Mouse (Mus musculus): ENCODE data around the gene Taok2.
A peak's percentile ranks its signal among the peaks of the same experiment; 100 is the strongest.
"Not testable (repeated sequence)": the region's sequence is repeated elsewhere in the genome, so short reads cannot be mapped to it uniquely, and the experiment has no call there.

The Taok2 gene

DNA sequence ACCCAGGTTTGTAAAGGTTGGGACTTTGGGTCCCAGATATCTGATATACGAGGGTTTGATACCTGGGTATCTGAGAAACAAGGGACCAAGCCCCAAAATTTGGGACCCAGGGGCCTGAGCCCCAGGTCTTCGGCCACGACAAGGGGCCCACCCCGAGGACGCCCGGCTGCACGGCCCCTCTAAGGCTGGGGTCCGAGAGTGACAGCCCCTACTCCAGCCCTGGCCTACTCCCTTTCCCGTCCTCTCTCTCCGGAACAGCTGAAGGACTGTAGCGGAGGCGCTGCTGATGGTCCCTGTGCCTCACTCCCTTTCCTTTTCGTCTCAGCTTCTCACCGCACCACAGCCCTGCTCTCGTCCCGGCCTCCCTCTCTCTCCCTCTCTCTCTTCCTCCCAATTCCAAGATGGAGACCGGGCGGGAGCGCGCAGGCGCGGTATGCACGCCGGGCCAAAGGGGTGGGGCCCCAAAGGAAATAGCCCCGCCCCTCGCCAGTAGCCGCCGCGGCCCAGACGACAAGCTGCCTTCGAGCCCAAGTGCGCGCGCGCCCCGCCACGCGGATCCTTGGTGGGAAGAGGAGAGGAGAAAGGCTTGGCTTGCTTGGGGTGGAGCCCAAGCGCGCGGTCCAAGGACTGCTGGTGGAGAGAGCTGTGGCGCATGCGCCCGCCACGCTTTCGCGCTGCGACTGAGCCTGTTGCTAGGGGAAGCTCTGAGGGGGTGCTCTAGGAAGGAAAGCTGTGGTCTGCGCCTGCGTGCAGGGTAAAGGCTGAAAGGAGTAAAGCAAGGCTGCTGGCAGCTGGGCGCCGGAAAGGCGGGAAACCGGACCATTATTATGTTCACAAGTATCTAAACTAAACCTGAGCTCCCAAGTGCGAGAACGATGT, at the start of gene Taok2:
Gene Taok2 (minus strand): TSS at position 418 of the 879 bp plus-strand sequence.
- peak; percentile 93 to 96 for DNase-seq

DNA sequence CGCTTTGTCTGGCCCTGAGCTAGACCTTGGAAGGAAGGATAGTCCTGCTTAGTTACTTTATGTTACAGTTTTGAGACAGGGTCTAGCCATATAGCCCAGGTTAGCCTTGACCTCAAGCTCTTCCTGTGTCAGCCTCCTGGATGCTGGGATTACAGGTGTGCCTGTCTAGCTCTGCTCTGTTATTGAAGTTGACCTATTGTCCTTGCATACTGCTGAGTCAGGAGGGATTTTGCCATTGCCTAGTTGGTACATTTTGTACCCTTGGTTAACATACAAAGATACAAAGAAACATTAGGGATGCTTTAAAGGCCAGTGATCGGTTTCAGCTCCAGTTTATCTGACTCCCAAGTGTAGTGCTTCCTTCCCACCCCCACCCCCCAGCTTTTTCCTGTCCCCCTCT, 48.1 kb upstream of the Taok2 start:
- no peak for DNase-seq

DNA sequence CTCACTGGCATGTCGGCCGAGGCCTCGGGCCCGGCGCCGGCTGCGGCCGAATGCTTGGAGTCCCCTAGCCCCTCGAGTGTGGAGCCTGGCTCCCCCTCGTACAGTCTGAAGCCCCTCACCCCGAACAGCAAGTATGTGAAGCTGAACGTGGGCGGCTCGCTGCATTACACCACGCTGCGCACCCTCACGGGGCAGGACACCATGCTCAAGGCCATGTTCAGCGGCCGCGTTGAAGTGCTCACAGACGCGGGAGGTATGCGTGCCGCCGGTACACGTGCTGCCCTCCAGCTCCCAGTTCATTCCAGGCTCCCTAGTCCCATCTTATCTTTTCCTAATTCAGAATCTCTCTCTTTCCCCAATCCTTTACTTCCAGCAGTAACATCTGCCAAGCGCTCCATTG, 44.5 kb upstream of the Taok2 start:
- DNase-seq: no peak

DNA sequence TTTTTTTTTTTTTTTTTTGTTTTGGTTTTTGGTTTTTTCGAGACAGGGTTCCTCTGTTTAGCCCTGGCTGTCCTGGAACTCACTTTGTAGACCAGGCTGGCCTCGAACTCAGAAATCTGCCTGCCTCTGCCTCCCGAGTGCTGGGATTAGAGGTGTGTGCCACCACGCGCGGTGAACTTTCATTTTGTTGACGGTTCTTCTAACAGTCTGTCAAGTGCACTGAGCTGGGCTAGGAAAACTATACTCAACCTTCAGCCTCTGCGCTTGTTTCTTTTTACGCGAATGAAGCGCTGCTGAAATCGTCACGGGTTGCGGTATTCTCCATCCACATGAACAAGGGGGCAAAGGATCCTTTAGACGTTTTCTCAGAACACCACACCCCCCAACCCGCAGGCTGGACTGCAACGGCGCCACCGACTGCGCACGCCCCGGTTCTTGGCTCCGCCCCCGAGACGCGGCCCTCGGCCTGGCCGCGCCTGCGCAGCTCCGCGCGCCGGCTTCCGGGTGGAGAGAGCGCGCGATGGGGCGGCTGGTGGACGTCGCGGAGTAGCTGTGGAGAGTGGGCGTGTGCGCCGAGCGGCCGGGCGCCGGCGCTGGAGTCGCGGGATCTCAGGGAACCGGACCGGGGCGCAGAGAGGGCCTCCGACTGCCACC, 44.0 kb upstream of the Taok2 start, which contains the start of gene Kctd13:
Gene Kctd13 (plus strand): TSS at position 496 of the 654 bp plus-strand sequence.
- DNase-seq: peak; percentile 96 to 97

DNA sequence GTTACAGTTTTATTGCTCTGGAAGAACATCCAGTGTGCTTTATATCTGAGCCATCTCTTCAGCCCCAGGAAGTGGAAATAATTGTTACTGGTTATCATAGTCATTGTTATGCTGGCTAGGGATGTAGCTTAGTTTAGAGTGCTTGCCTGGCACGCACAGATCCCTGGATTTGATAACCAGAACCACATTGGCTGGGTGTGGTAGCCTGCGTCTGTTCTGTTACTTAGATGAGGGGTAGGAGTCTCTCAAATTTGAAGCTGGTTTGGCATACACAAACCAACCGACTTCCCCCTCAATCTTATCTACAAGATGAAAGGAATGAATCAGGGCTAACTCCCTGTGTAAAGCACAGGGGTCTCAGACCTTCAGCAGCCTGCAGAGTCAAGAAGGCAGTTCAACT, 41.8 kb upstream of the Taok2 start:
- no peak for DNase-seq

DNA sequence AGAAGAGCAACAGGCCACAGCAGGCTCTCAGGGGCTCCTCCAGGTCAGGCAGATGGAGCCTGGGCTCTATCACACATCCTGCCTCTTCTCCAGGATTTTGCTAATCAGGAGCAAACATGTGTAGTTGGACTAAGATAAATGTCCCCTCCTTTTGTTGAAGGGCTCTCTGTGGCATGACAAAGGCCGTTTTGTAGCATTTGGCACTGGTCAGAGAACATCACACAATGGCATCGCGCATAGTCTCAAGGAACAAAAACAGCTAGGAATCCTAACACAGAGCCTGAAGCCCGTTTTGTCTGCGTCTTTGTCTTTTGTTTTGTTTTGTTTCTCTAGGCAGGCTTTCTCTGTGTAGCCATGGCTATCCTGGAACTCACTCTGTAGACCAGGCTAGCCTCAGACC, 39.5 kb upstream of the Taok2 start:
- no peak for DNase-seq

DNA sequence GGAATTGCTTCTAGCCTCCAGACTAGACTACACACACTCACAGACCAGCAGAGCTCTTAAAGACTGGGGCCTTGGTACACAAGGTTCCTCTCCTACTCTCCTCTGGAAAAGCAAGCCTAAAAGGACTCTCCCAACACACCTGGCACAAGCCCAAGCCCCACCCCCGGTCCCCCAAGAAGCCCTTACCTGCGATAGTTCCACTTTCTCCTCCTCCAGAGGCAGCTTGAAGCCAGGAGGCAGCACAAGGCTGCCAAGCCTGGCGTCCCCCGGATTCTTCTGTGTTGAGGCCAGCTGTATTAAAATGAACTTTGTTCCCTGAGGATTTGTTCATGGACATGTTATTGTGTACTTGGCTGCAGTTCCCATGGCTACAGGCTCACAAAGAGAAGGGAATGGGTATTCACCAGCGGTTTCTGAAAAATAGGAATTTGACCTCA, 38.1 kb upstream of the Taok2 start, which contains the start of gene Tmem219:
Gene Tmem219 (minus strand): TSS at position 294 of the 437 bp plus-strand sequence.
- DNase-seq: no peak

DNA sequence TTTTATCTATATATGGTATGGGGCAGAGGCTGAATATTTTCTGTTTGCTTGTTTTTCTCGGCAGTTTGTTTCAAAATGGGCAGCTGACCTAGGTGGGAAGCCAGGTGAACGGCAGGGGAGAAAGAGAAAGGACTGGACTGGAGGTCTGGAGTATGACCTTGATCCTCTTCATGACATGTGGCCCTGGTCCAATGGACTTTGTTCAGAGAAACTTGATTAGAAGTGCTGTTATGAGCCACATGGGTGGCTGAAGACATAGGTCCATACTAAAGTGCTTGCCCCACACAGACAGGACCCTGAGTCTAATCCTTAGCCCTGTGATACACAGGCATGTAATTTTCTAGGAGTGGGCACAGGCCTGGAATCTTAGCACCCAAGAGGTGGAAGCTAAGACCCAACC, 37.1 kb upstream of the Taok2 start:
- DNase-seq: no peak

DNA sequence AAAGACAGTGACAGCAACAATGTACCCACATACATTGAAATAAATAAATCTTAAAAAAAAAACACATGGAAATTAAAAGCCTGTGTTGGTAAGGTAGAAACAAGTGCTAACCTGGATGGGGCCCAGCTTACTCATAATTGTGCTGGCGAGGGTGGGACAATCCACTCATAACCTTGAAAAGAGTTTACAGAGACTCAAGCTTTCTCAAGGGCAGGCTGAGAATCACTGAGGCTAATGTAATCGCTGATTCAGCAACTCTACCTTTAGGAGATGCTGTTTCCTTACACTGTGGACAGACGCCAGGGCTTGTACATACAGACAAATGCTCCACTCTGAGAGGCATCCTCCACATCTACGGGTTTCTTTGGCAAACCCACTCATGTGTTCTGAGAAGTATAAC, 35.5 kb upstream of the Taok2 start:
- DNase-seq: no peak

DNA sequence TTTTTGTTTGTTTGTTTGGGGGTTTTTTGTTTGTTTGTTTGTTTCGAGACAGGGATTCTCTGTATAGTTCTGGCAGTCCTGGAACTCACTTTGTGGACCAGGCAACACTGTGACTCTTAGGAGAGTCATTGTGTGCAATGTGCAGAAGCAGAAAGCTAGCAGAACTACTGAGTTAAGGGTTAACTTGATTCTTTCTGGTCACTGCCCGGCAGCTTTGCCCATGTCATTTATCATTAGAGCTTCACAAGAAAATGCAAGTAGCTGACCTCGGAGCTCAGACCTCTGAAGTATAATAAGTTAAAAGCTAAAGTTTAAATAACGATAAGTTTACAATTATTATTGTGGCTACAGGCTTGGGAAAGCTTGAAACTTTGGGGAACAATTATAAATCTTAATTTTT, 33.9 kb upstream of the Taok2 start:
- DNase-seq: not testable (repeated sequence)

DNA sequence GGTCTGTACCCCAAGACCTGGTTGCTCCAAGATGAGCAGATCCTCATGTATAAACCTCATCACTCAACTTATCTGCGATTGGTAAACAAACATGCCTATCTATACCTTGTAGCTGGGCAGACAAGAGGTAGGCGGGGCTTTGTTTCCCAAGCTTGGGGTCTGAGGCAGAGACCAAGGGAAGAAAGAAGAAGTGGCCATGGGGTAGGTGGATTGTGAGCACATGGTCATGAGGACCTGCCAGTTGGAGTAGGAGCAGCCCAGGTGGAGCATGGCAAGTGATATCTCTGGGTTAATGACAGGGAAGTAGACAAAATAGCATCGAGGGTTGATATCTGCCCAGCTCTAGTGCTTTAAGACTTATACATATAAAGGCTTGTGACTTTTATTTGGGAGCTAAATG, 30.3 kb upstream of the Taok2 start:
- no peak for DNase-seq

DNA sequence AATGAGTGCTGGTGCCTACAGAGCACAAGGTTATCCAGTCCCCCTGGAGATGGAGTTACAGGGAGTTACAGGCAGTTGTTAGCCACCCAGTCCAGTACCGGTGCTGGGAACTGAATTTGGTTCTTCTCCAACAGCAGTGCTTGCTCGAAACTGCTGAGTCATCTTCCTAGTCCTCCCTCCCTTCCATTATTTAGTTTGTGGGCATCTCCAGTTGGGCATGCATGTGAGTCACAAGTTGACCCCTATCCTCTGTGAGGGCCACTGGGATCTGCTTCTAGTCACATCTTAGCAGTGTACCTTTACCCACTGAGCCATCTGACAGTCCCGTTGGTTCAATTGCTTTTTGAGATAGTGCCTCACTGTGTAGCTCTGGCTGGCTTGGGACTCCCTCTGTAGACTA, 21.1 kb upstream of the Taok2 start:
- no peak for DNase-seq

DNA sequence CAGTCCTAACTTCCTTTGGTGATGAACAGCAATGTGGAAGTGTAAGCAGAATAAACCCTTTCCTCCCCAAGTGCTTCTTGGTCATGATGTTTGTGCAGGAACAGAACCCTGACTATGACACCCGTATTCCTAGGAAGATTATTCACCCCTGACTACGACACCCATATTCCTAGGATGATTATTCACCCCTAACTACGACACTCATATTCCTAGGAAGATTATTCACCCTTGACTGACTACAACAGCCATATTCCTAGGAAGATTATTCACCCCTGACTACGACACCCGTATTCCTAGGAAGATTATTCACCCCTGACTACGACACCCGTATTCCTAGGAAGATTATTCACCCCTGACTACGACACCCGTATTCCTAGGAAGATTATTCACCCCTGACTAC, 15.3 kb upstream of the Taok2 start:
- DNase-seq: not testable (repeated sequence)

DNA sequence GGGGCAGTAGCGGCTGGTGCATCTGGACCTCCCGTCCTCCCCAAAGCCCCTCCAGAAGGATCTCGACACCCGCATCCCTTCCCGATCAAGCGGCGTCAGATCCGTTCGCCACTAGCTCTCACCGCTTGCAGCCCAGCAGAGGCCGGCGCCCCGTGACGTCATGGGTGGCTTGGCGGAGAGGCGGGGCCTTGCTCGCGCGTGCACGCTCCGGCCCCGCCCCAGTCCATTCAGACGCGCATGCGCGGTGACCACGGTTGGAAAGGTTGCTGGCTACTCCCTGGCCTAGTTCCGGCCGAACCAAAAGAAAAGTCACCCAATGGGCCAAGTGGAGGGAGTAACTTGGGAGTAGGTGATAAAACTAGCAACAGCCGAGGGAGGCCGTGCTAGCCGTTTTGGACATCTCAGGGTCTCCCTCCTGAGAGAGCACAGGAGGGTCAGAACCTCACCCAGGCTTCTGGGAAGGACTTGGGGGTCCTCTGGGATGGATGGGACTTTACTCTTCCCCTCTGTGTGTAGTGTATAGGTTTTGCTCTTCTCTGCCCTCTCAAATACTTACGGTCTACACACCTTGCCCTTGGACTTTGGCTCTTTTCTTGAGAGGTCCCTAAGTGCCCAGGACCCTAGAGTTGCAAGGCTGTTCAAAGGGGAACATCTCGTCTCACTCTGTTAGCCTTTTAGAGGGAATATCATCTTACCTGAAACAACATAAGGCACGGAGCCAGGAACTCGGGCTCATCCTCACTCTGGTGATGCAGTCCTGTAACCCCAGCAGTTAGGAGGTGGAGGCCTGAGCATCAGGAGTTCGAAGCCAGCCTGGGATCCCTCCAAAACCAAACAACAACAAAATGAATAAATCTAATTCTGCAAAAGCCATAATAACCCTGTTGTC, 13.8 kb upstream of the Taok2 start:
- DNase-seq: peak; percentile 94 to 96

DNA sequence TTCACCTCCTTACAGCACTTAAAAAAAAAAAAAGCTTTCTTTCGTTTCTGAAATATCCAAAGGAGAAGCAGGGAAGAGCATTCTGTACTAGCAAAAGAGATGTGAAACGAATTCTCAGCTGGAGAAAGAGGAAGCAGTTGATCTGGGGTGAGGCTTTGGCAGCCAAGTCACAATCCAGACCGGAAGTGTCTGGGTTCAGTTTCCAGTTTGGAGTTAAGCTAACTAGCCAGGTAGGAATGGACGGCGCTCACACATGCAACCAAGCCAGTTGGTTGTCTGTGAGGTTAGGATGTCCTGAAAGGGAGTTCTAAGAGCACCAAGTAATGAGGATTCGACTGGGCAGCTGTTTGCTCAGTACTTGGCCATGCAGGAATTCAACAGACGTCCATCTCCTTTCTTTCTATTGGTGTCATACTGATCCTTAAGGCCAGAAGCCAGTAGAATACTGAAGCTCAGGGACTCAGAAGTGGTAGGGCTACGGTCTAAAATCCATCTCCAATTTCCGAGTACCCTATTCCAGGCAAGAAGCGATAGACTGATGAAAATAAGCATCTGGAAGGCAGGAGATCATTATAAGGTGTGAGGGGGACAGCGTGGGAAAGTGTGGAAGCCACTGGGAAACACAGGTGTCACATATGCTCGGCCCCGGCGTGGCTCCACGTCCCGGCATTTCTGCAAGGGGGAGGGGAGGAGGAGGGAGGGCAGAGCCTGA, 13.0 kb upstream of the Taok2 start:
- DNase-seq: peak; percentile 44 to 50

DNA sequence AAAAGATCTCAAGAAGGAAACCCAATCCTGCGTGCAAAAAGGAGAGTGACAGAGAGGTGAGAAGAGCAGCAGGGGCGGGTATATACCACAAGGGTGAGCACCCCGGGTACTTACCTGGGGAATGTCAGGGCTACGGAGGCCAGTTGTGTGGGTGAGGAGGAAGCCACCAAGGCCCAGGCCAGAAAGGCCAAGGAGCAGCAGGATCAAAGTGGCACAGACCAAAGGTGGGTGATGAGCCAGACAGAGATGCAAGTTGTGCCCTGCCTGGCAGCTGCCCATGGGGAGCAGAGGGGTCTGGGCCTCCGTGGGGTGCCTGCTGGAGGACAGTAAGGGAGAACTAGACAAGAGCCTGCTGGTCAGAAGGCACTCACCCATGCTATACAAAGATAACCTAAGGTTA, 12.4 kb upstream of the Taok2 start:
- peak; percentile 9 to 14 for DNase-seq

DNA sequence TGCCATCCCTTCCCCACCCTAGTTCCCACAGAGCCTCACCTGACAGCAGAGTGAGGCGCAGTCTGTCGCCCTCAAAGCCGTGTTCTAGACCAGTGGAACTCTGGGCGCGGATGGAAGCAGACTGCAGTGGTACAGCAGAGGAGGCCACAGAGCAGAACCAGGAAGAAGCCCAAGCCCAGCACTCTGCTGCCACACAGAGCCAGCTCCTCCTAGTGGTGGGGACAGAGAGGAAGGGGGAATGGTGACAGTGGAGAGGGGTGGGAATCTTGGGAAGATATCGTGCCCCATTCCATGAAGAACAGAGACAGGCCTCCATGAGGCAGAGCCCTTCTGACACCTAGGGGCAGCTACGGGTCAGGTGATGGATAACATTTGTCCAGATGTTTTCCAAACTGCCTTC, 4.3 kb upstream of the Taok2 start:
- peak in 1 of 2 experiments; percentile 7 for DNase-seq

DNA sequence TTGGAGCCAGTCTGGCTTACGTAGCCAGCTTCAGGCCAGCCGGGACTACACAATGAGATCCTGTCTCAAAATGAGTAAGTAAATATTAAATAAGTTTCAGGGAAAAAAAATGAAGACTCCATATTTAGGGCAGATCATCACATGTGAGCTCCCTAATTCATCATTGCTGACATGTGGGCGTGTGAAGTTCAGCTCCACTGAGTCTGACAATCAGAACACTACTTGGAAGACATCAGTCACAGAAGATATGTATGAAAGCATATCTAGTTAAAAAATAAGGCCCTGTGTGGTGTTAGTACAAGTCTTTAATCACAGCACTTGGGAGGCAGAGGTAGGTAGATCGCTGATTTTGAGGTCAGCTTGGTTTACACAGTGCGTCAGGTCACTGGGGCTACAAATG, 2.8 kb upstream of the Taok2 start:
- no peak for DNase-seq

DNA sequence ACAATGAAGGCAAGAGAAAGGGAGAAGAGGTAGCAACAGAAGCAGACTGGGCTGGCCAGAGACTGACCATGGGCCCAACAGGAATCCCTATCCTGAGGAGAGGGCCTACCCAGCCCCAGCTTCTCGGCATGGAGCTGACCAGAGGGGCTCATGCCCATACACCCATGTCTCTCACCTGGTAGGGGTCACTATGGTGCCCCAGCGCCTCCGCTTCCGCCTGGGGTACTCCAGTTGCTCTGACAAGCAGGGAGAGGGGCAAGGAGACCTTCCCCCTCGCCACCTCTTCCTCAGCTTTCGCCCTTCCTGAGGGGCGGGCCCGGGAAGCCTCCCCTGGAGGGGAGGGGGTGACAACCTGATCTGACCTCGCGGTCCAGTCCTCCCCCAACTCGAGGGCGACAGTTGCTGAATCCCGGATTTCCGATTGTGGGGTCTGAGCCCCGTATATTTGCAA, 747 bp downstream of the Taok2 start:
- peak; percentile 15 to 27 for DNase-seq

DNA sequence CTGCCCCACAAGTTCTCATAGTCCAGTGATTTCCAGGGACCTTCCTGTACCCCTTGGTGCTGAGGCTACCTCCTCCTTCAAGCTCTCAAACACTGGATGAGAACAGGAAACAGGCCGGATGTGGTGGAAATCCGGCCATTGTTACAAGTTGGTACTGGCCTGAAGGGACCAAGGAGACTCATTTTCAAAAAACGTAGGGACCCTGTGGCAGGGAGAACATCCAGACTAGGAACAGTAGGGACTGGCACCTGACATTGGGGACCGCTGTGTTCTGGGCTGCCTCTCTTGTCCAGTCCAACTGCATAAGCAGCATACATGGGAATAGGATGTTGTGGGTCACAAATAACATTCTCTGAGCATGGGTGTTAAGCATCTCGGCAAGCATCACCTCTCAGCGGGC, 3.5 kb downstream of the Taok2 start:
- DNase-seq: no peak

DNA sequence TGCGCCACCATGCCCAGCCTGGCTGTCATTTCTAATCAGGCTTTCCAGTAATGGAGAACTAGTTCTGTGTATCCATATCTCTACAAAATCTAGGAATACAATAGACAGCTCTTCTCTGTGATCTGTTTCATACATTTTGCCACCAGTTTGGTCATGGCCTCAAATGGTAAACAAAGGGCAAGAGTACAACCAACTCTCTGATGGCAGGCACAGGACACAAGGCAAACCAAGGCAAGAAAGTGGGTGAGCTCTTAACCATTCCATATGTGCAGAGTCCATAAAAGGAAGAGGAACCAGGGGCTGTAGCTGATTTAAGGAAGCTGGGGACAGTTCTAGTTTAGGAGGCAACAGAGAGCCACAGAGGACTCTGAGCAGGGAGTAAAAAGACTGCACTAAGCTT, 7.3 kb downstream of the Taok2 start:
- DNase-seq: no peak

DNA sequence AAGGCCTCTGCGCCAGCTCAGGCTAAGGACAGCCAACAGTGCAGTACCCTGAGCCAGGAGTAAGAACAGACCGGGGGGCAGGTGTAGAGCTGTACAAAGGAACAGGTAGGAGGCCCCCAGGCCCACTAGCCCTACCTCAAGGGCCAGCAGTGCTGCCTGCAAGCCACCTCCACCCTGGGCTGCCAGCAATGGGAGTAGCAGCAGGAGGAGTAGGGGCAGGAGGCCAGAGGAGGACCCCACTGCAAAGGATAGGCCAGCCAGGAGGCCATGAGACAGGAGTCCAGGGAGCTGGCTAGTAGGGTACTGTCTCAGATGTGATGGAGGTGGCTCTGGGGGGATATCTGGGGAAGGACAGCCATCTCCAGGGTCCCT, 14.0 kb downstream of the Taok2 start:
- DNase-seq: no peak

All from B cell, adult 2 months (primary cell).